Mouse (Mus musculus) stomach, embryonic 16.5 days (tissue): ENCODE results near the gene Aldh3a1. TPM values are rescaled to one million over a fixed set of nuclear protein-coding genes. Genes with fewer than 3 reads are reported as not detected.

ENCODE experiments used
- ATAC-seq: fragments of 200-750 bp; cut with Nextera tagmentation; 2 replicates; pipeline ENCODE4 v1.8.0; 2017; ENCODE audit warnings: moderate number of reproducible peaks, moderate TSS enrichment; ENCODE audit not compliant: insufficient read depth, low FRiP score
- H3K27ac ChIP-seq: fragments of 300-500 bp; sonication (generic); 2 replicates; pipeline ENCODE4 v1.5.1; 2014; ENCODE audit warnings: low read length
- H3K27me3 ChIP-seq: fragments of 300-500 bp; sonication (generic); 2 replicates; pipeline ENCODE4 v1.6.1; 2014; ENCODE audit warnings: low read length, control low read depth, mixed read lengths; ENCODE audit not compliant: control insufficient read depth, insufficient read depth
- H3K36me3 ChIP-seq: fragments of 300-500 bp; sonication (generic); 2 replicates; pipeline ENCODE4 v1.6.1; 2014; ENCODE audit warnings: low read length; ENCODE audit not compliant: control insufficient read depth, insufficient read depth
- H3K4me1 ChIP-seq: fragments of 300-500 bp; sonication (generic); 2 replicates; pipeline ENCODE4 v1.6.1; 2014; ENCODE audit warnings: low read length, control low read depth, mixed read lengths; ENCODE audit not compliant: control insufficient read depth, insufficient read depth
- H3K4me2 ChIP-seq: fragments of 300-500 bp; sonication (generic); 2 replicates; pipeline ENCODE4 v1.6.1; 2014; ENCODE audit warnings: low read depth, low read length, mixed read lengths
- H3K4me3 ChIP-seq: fragments of 300-500 bp; sonication (generic); replicated peaks from 2 replicates; pipeline ENCODE4 v1.5.1; 2014; ENCODE audit warnings: mild to moderate bottlenecking, low read length
- H3K9ac ChIP-seq: fragments of 300-500 bp; sonication (generic); 2 replicates; pipeline ENCODE4 v1.6.1; 2014; ENCODE audit warnings: low read length
- H3K9me3 ChIP-seq: fragments of 300-500 bp; sonication (generic); replicated peaks from 2 replicates; pipeline ENCODE4 v1.6.1; 2016; ENCODE audit warnings: low read length, control low read depth; ENCODE audit not compliant: control insufficient read depth
- WGBS: fragments of 180-500 bp; shearing (Covaris S2); extraction: QIAGEN DNeasy Blood & Tissue Kit; methylation state at CpG from one replicate; pipeline ENCODE4 v1.1.7; 2014; 5-methylcytosine and 5-hydroxymethylcytosine counted together
- polyA plus RNA-seq: library from polyadenylated mRNA; unstranded; fragments of >200 nt; fragmentation: Nextera tagmentation; extraction: Ambion mirVana; gene quantifications from 2 replicates; pipeline ENCODE4 v1.2.1, GENCODE M21; 2015

The Aldh3a1 gene
- polyA plus RNA-seq, 1 experiment from 2014 or later = 0.32 TPM

GRCm38 (mm10) chr11:61252807-61253206 lies 45.5 kb downstream of the Aldh3a1 start:
- Histone ChIP-seq H3K27ac (no peak overlapping the region), H3K4me1 (no peaks in the 10 kb centered on the region), H3K9ac (no peak overlapping the region), H3K36me3 (peaks cover 31% of the 10 kb centered on the region), H3K4me3 (no peak overlapping the region), H3K4me2 (no peak overlapping the region), H3K27me3 (no peaks in the 10 kb centered on the region), H3K9me3 (no peaks in the 10 kb centered on the region)
- WGBS = 98% methylated on average over 12 of the region's 12 CpGs
- no peak for ATAC-seq

- WGBS = 93% methylated on average over 6 of the region's 6 CpGs
- H3K36me3 ChIP-seq = peaks cover 35% of the 10 kb centered on the region
- no peaks in the 10 kb centered on the region for H3K9me3 ChIP-seq
- no peak overlapping the region for H3K4me2 ChIP-seq
- no peaks in the 10 kb centered on the region for H3K4me1 ChIP-seq
- no peak overlapping the region for H3K4me3 ChIP-seq
- H3K9ac ChIP-seq = no peak overlapping the region
- no peak for ATAC-seq
- H3K27ac ChIP-seq = no peak overlapping the region
- H3K27me3 ChIP-seq = no peaks in the 10 kb centered on the region
Measured at GRCm38 (mm10) chr11:61259106-61259505, 51.8 kb downstream of the Aldh3a1 start.

- Histone ChIP-seq H3K4me2 (no peak overlapping the region), H3K36me3 (peaks cover 19% of the 10 kb centered on the region), H3K9ac (no peak overlapping the region), H3K4me1 (peaks cover 6% of the 10 kb centered on the region; the same call in 1 of the 2 replicates), H3K9me3 (no peaks in the 10 kb centered on the region), H3K4me3 (no peak overlapping the region), H3K27me3 (no peaks in the 10 kb centered on the region), H3K27ac (no peak overlapping the region)
- 94% methylated on average over 14 of the region's 14 CpGs for WGBS
- ATAC-seq = no peak
Measured at GRCm38 (mm10) chr11:61262516-61262915, 55.2 kb downstream of the Aldh3a1 start.

GRCm38 (mm10) chr11:61263841-61264240 lies 56.5 kb downstream of the Aldh3a1 start:
- Histone ChIP-seq H3K4me1 (peaks cover 10% of the 10 kb centered on the region; the same call in 1 of the 2 replicates), H3K4me3 (no peak overlapping the region), H3K27ac (no peak overlapping the region), H3K9me3 (no peaks in the 10 kb centered on the region), H3K27me3 (no peaks in the 10 kb centered on the region), H3K9ac (no peak overlapping the region), H3K4me2 (no peak overlapping the region), H3K36me3 (peaks cover 19% of the 10 kb centered on the region)
- ATAC-seq = no peak
- 87% methylated on average over 1 of the region's 1 CpGs for WGBS

GRCm38 (mm10) chr11:61266551-61267533 lies 59.5 kb downstream of the Aldh3a1 start, which contains the start of gene Aldh3a2:
Gene Aldh3a2, minus strand, starts transcription at chr11:61267464.
- H3K4me1 ChIP-seq = peaks cover 10% of the 10 kb centered on the region; the same call in 1 of the 2 replicates
- H3K9me3 ChIP-seq = no peaks in the 10 kb centered on the region
- WGBS = under 1% methylated on average over 58 of the region's 58 CpGs

More at GRCm38 (mm10) chr11:61266551-61267533, 59.5 kb downstream of the Aldh3a1 start, which contains the start of gene Aldh3a2:
- H3K9ac ChIP-seq = peak within 1 kb of the TSS; percentile 91
- peaks cover 6% of the 10 kb centered on the region for H3K36me3 ChIP-seq
- peak; percentile 98 for ATAC-seq
- H3K4me2 ChIP-seq = peak within 1 kb of the TSS; percentile 78
- peak within 1 kb of the TSS; percentile 99 for H3K27ac ChIP-seq
- H3K4me3 ChIP-seq = peak within 1 kb of the TSS; percentile 84
- no peaks in the 10 kb centered on the region for H3K27me3 ChIP-seq

Other genes starting within 250 kb of the Aldh3a1 start
- gene Kcnj12, start 185.0 kb upstream of the Aldh3a1 start, polyA plus RNA-seq = 0.41 and 0.93 TPM in 2 replicates
- gene Tnfrsf13b, start 80.8 kb upstream of the Aldh3a1 start, polyA plus RNA-seq = 2.9 TPM in 2 replicates
- 91.7 and 94.0 TPM in 2 replicates for gene Usp22, start 32.5 kb upstream of the Aldh3a1 start, polyA plus RNA-seq
- gene Aldh3a2, start 59.9 kb downstream of the Aldh3a1 start, polyA plus RNA-seq = 52.2 and 54.9 TPM in 2 replicates
- 0.09 TPM in 1 of 2 replicates, not detected in the other for gene Slc47a2, start 135.3 kb downstream of the Aldh3a1 start, polyA plus RNA-seq
- gene Slc47a1, start 170.8 kb downstream of the Aldh3a1 start, polyA plus RNA-seq = 2.2 and 3.8 TPM in 2 replicates
- 2.2 and 2.4 TPM in 2 replicates for gene Rnf112, start 246.6 kb downstream of the Aldh3a1 start, polyA plus RNA-seq